Mouse (Mus musculus) lung, embryonic 16.5 days (tissue): ENCODE data around the gene Myh11. TPM values are rescaled to one million over a fixed set of nuclear protein-coding genes. Genes with fewer than 3 reads are reported as not detected.

Experiments used
- ATAC-seq: fragments of 200-750 bp; cut with Nextera tagmentation; 2 replicates; pipeline ENCODE4 v1.8.0; 2017; ENCODE audit warnings: low read depth, mild to moderate bottlenecking, moderate library complexity
- H3K27ac ChIP-seq: fragments of 300-500 bp; sonication (generic); 2 replicates; pipeline ENCODE4 v1.5.1; 2014; ENCODE audit warnings: mild to moderate bottlenecking, control low read depth, low read length
- H3K27me3 ChIP-seq: fragments of 300-500 bp; sonication (generic); 2 replicates; pipeline ENCODE4 v1.6.1; 2014; ENCODE audit warnings: low read depth, low read length, mixed read lengths; ENCODE audit not compliant: control insufficient read depth, insufficient read depth
- H3K36me3 ChIP-seq: fragments of 300-500 bp; sonication (generic); 2 replicates; pipeline ENCODE4 v1.6.1; 2014; ENCODE audit warnings: low read length; ENCODE audit not compliant: control insufficient read depth, insufficient read depth
- H3K4me1 ChIP-seq: fragments of 300-500 bp; sonication (generic); replicated peaks from 2 replicates; pipeline ENCODE4 v1.6.1; 2014; ENCODE audit warnings: low read length, mixed read lengths; ENCODE audit not compliant: control insufficient read depth, insufficient read depth
- H3K4me2 ChIP-seq: fragments of 300-500 bp; sonication (generic); 2 replicates; pipeline ENCODE4 v1.6.1; 2014; ENCODE audit warnings: low read depth, low read length, control low read depth
- H3K4me3 ChIP-seq: fragments of 300-500 bp; sonication (generic); 2 replicates; pipeline ENCODE4 v1.5.1; 2014; ENCODE audit warnings: mild to moderate bottlenecking, low read length, control low read depth
- H3K9ac ChIP-seq: fragments of 300-500 bp; sonication (generic); 2 replicates; pipeline ENCODE4 v1.6.1; 2014; ENCODE audit warnings: low read length, control low read depth
- H3K9me3 ChIP-seq: fragments of 300-500 bp; sonication (generic); 2 replicates; pipeline ENCODE4 v1.6.1; 2016; ENCODE audit warnings: low read length; ENCODE audit not compliant: control insufficient read depth
- WGBS: fragments of 180-500 bp; shearing (Covaris S2); extraction: QIAGEN DNeasy Blood & Tissue Kit; methylation state at CpG from one replicate; pipeline ENCODE4 v1.1.7; 2014; 5-methylcytosine and 5-hydroxymethylcytosine counted together
- polyA plus RNA-seq: library from polyadenylated mRNA; unstranded; fragments of >200 nt; fragmentation: Nextera tagmentation; extraction: Ambion mirVana; gene quantifications from 2 replicates; pipeline ENCODE4 v1.2.1, GENCODE M21; 2015

Myh11 gene
- 45.1 and 49.7 TPM in 2 replicates for polyA plus RNA-seq

DNA sequence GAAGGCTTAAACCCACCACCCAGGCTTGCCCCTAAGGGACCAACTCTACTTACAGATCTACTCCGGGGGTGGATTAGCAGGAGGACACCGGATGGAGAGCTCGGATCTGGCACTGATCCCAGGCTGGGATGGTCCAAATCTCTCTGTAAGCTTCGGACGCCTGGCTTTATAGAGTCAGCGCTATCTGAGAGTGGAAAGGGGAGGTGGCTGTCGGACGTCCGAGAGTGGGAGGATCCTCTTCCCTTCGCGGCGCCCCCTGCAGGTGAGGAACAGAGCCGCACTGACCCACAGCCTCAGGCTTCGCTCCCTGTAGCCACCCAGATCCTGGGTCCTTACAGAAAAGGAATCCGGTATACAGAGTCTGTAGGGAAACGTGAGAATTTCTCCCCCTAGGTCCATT is at the start of gene Myh11:
TSS of gene Myh11 (minus strand) at position 150 of the 400 bp plus-strand sequence.
- no peaks in the 10 kb centered on the region for H3K27me3 ChIP-seq
- peak within 1 kb of the TSS; percentile 57 for H3K9ac ChIP-seq
- H3K36me3 ChIP-seq: no peaks in the 10 kb centered on the region
- no peaks in the 10 kb centered on the region for H3K9me3 ChIP-seq
- peak within 1 kb of the TSS; percentile 74 for H3K4me2 ChIP-seq
- 4% methylated on average over 16 of the region's 16 CpGs for WGBS
- ATAC-seq: peak; percentile 84
- peaks cover 15% of the 10 kb centered on the region for H3K4me1 ChIP-seq
- H3K4me3 ChIP-seq: peak within 1 kb of the TSS; percentile 40
- H3K27ac ChIP-seq: peak within 1 kb of the TSS; percentile 62

DNA sequence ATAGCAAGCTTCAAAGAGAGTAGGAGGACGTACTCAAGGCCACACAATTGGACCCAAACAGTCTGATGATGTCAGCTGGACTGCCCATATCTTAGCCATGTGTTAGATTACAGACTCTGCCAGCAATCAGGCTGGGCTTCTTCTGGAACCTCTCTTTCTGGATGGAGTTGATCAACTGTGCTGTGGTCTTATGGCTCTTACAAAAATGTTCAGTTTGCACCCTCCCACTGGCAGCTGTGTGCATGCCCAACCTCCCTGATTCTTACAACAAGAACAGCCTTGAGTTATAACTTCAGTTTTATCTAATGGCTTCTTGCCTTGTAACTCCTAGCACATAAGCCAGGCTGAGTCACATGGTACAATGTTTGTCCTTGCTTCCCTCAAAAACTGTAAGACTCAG is 37.0 kb upstream of the Myh11 start:
- no peak overlapping the region for H3K27ac ChIP-seq
- H3K4me2 ChIP-seq: no peak overlapping the region
- no peak for ATAC-seq
- H3K36me3 ChIP-seq: no peaks in the 10 kb centered on the region
- H3K9me3 ChIP-seq: no peaks in the 10 kb centered on the region
- 55% methylated on average over 1 of the region's 1 CpGs for WGBS
- no peak overlapping the region for H3K9ac ChIP-seq
- H3K4me3 ChIP-seq: no peak overlapping the region
- no peaks in the 10 kb centered on the region for H3K27me3 ChIP-seq
- H3K4me1 ChIP-seq: no peaks in the 10 kb centered on the region

- H3K4me2 ChIP-seq: no peak overlapping the region
- H3K36me3 ChIP-seq: no peaks in the 10 kb centered on the region
- H3K9ac ChIP-seq: no peak overlapping the region
- H3K27ac ChIP-seq: no peak overlapping the region
- no peak for ATAC-seq
- H3K27me3 ChIP-seq: no peaks in the 10 kb centered on the region
- H3K9me3 ChIP-seq: no peaks in the 10 kb centered on the region
- WGBS: 55% methylated on average over 1 of the region's 1 CpGs
- peaks cover 8% of the 10 kb centered on the region for H3K4me1 ChIP-seq
- no peak overlapping the region for H3K4me3 ChIP-seq
Measured at GRCm38 (mm10) chr16:14320494-14320893, 29.3 kb upstream of the Myh11 start.

DNA sequence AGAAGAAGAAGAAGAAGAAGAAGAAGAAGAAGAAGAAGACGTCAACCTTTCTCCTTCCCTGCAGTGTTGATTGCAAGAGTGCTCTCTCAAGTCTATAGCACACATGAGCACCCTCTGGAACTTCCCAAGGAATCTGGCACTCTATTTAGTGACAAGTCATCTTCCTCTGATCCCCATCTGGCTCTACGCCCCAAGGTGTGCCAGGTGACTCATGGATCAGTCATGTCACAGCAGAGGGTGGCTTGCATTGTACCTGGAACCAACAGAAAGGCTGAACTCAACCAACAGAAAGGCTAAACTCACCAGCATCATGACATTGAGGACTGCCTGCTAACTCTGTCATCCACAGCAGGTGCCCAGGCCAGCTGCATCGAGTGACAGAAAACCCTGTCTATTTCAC is 28.5 kb upstream of the Myh11 start:
- Histone ChIP-seq H3K27ac (no peak overlapping the region), H3K4me1 (peaks cover 8% of the 10 kb centered on the region), H3K9me3 (no peaks in the 10 kb centered on the region), H3K9ac (no peak overlapping the region), H3K4me3 (no peak overlapping the region), H3K27me3 (no peaks in the 10 kb centered on the region), H3K4me2 (no peak overlapping the region), H3K36me3 (no peaks in the 10 kb centered on the region)
- 90% methylated on average over 3 of the region's 3 CpGs for WGBS
- ATAC-seq: no peak

DNA sequence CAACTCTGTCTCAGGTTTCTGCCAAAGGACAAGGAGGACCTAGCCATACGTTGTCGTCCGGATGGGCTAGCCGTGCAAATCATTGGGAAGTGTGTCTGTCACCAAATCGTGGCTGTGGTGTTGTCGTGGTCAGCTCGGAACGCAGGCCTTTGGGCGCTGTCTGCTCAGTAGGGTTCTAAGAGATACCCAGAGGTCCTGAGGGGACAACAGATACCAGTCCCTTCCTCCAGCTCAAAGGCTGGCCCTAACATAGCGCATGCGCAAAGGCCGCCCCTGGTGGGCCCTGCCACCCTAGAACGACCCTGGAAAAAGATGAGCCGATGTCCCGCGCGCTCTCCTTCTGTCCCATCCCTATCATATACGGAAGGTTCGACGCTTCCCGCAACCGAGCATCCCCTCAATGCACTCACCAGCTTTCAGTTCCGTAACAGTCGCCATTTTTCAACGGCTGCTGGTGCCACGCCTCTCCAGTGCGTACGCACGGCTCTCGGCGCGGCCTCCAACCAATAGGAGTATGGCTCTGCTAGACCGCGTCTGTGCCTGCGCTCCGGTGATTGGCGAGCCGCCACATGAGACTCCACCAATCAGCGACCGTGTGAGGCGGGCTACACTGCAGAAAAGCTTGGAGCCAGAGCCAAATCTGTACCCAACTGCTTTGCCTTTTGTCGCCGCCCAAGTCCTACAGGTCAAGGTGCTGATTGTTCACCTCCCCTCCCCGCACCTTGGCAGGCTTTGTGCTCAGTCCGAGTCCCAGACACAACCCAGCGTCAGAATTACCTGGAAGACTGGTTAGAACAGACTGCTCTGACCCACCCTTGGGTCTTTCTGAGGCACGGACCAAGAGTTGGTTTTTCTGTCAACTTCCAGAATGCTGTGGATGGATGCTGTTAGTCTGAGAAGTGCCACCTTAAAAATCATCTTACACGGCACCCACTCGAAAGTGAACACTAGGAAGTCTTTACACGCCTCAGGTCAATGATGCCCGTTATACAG is 26.0 kb upstream of the Myh11 start, which contains the start of gene Fopnl:
TSS of gene Fopnl (minus strand) at position 522 of the 993 bp plus-strand sequence.
- H3K4me1 ChIP-seq: peaks cover 8% of the 10 kb centered on the region
- no peaks in the 10 kb centered on the region for H3K9me3 ChIP-seq
- H3K4me2 ChIP-seq: peak within 1 kb of the TSS; percentile 63
- peak within 1 kb of the TSS; percentile 88 for H3K27ac ChIP-seq
- 2% methylated on average over 51 of the region's 51 CpGs for WGBS
- peak within 1 kb of the TSS; percentile 83 for H3K4me3 ChIP-seq
- ATAC-seq: peak; percentile 100
- no peaks in the 10 kb centered on the region for H3K27me3 ChIP-seq
- H3K36me3 ChIP-seq: peaks cover 7% of the 10 kb centered on the region
- H3K9ac ChIP-seq: peak within 1 kb of the TSS; percentile 89

DNA sequence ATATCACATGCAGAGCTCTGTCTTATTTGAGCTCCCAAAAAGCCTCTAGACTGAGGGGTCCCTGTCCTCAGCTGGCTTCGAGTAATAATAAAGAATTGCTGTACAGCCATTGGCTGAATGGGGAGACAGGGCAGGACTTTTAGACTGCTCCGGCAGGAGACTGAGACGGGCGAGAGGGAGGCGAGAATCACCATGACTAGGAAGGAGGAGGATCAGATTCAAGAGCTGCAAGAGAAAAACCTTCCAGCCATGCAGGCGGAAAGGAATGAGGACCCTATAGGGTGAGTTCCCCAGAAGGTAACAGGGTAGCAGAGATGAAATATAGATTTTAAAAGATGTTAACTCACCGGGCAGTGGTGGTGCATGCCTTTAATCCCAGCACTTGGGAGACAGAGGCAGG is 21.7 kb upstream of the Myh11 start:
- H3K4me3 ChIP-seq: no peak overlapping the region
- H3K9me3 ChIP-seq: no peaks in the 10 kb centered on the region
- no peaks in the 10 kb centered on the region for H3K27me3 ChIP-seq
- peaks cover 19% of the 10 kb centered on the region for H3K36me3 ChIP-seq
- WGBS: 89% methylated on average over 7 of the region's 7 CpGs
- ATAC-seq: no peak
- H3K27ac ChIP-seq: no peak overlapping the region
- no peak overlapping the region for H3K9ac ChIP-seq
- no peak overlapping the region for H3K4me2 ChIP-seq
- H3K4me1 ChIP-seq: peaks cover 8% of the 10 kb centered on the region

- WGBS: 51% methylated on average over 6 of the region's 6 CpGs
- H3K36me3 ChIP-seq: peaks cover 23% of the 10 kb centered on the region
- no peak overlapping the region for H3K9ac ChIP-seq
- no peak overlapping the region for H3K27ac ChIP-seq
- H3K27me3 ChIP-seq: no peaks in the 10 kb centered on the region
- H3K4me3 ChIP-seq: no peak overlapping the region
- H3K9me3 ChIP-seq: no peaks in the 10 kb centered on the region
- no peak overlapping the region for H3K4me2 ChIP-seq
- H3K4me1 ChIP-seq: peaks cover 8% of the 10 kb centered on the region
- no peak for ATAC-seq
Measured at GRCm38 (mm10) chr16:14311371-14311770, 20.2 kb upstream of the Myh11 start.

DNA sequence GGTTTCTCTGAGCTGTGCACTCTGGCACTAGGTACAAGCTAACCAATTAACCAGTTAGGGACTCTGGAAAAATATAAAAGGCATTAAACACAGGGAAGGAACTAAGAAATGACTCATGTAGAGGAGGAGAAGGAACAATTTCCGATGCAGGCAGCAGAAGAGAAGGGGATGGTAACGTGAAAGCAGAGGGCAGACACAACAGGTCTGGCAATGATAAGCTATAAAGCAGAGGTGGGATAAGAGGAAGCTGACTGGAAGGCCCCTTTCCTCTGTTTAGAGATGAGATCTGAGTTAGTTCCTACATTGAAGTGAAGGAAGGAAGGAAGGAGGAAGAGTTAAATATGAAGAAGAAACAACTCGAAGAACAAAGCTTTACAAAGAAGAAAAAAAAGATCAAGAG is 18.7 kb upstream of the Myh11 start:
- Histone ChIP-seq H3K9me3 (no peaks in the 10 kb centered on the region), H3K4me3 (no peak overlapping the region), H3K27me3 (no peaks in the 10 kb centered on the region), H3K4me1 (no peaks in the 10 kb centered on the region), H3K27ac (no peak overlapping the region), H3K36me3 (peaks cover 23% of the 10 kb centered on the region), H3K4me2 (no peak overlapping the region), H3K9ac (no peak overlapping the region)
- 68% methylated on average over 3 of the region's 3 CpGs for WGBS
- ATAC-seq: no peak

DNA sequence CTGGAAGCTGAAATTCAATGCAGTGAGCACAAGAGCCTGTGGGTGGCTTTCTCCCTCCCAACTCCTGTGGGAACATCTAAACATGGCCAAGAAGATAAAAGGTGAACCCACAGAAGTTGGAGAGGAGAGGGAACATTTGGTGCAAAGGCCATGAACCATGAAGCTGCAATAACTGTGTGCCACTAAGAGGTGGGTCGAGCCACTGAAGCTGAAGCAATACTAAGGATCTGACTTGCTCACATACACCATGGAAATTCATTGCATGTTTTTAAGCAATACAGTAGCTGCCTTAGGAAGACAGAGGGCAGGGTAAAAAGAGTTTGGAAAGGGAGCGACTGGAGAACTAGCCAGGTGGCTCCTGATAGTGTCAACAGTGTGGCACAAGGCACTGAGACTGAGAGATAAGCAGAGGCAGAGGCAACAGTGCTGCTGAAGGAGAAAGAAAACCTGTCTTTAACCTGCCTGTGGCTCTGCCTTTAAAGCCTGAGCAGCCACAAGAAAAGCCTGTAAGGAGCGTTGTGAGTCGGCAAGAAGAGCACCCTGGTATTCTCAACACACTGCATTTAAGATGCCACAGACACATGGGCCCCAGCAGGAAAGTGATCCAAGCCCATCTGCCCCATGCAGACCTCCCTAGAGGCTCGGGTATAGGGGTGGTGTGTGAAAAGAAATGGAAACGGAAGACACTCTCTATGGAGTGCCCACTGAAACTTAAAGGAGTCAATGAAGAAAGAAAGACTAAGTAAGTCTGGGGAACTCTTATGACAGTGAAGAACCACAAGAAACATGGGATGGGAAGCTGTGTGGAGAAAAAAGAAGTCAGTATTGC is 17.3 kb upstream of the Myh11 start:
- no peak for ATAC-seq
- Histone ChIP-seq H3K9ac (no peak overlapping the region), H3K36me3 (peaks cover 23% of the 10 kb centered on the region), H3K4me2 (no peak overlapping the region), H3K27me3 (no peaks in the 10 kb centered on the region), H3K4me3 (no peak overlapping the region), H3K9me3 (no peaks in the 10 kb centered on the region), H3K4me1 (no peaks in the 10 kb centered on the region), H3K27ac (no peak overlapping the region)
- WGBS: 83% methylated on average over 6 of the region's 6 CpGs
